7 mouse cellular contexts compared by ENCODE assay signal in genomic region chr5:115790436-115790835, GRCm38 (mm10). TPM values are rescaled to one million over a fixed set of nuclear protein-coding genes. Genes with fewer than 3 reads are reported as not detected.
DNase-seq lines count a peak whose midpoint lies in the region.

No protein-coding gene starts in this region.

- 12% methylated on average over 3 of the region's 3 CpGs for WGBS in large intestine, adult 2 months

- peak; percentile 52 to 60 for DNase-seq in CD8-positive naive resting alpha-beta T cell, adult 2 months (ENCODE audit: low read depth in 2 of 2, low spot score in 2 of 2)
- DNase-seq in Muller cell, postnatal 12 days (ENCODE audit: inconsistent ontology term), result peak; percentile 35
- peak; percentile 74 for DNase-seq in cerebellum, adult 9-10 months
- DNase-seq in frontal cortex, postnatal 36 days (ENCODE audit: low spot score in 2 of 2), result peak; percentile 70 to 84
- DNase-seq in large intestine, adult 2 months (ENCODE audit: low read depth, low spot score), result peak; percentile 29
- peak; percentile 66 for DNase-seq in lung, postnatal 10 days
- peak; percentile 23 to 56 for DNase-seq in right cerebral cortex, postnatal 36 days (ENCODE audit: low spot score in 2 of 2)

RNA-seq across cellular contexts. Expression of gene Cit, which starts 54.6 kb away (rescaled TPM):
- 2.9 and 5.9 TPM in 2 replicates for polyA plus RNA-seq in large intestine, adult 2 months (2012; rRNA removed)

RNA-seq across cellular contexts. Expression of gene Bicdl1, which starts 59.0 kb away (rescaled TPM):
- 11.6 and 12.2 TPM in 2 replicates for polyA plus RNA-seq in large intestine, adult 2 months (2012; rRNA removed)

Comparison
In these comparisons a context has a peak if more than half of its experiments do, and no peak if none do; other contexts are left out.
1. Peak in every context shown above with its lines: DNase-seq.